Mouse (Mus musculus): Measurements from ENCODE around the gene Tmem258.

Gene Tmem258

DNA sequence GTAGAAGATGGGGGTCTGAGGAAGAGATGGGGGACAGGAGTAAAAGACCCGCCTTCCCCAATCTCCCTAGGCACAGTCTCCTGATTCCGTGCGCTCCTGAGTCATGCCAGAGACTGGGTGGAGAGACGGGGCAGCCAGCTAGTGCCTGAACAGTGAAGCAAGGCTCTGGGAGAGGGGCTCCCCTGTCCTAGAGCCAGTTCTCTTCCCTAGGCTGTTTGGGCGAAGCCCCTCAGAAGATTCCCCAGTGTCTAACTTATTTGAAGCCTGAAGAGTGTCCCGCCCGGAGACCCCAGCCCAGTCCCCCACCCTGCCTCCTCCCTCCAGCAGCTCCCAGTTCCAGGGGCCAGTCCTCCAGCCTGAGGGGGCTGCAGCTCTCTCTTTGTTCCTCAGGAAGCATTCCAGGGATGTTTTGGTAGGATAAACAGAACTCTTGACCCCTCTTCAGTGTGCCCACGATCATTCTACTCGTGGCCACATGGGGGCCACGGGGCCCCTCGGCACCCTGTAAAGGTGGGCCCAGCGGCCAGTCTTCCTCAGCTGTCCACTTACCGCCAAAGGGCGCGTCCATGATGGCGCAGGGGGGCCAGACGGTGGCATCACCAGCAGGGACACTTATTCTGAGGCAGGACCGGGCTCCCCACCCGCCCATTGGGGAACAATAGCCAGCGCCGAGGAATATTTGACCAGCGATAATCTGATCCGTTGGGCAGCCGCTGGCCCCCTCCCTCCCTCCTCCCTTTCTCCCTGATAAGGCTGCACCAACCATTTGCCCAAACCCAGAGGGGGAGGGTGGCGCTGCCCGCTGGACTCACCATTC lies 21.0 kb downstream of the Tmem258 start:
- no peak for DNase-seq

DNA sequence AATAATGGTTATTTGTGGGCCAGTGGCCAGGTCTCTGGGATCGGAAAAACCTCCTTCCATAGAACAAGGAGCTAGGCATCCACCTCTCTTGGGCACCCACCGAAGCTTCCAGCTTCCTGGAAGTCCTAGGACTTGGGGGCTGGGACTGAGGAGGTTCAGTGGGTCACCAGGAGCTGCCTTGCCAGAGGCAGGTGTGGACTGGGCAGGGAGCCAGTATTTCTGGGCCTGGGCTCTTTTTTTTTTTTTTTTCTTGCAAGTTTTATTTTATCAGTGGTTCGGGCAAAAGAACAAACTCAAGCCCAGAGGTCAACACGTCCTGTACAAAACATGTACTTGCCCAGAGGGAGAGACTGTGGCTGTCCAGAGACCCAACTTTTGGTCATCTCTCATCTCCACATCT lies 22.0 kb downstream of the Tmem258 start:
- DNase-seq, result peak; percentile 34

DNA sequence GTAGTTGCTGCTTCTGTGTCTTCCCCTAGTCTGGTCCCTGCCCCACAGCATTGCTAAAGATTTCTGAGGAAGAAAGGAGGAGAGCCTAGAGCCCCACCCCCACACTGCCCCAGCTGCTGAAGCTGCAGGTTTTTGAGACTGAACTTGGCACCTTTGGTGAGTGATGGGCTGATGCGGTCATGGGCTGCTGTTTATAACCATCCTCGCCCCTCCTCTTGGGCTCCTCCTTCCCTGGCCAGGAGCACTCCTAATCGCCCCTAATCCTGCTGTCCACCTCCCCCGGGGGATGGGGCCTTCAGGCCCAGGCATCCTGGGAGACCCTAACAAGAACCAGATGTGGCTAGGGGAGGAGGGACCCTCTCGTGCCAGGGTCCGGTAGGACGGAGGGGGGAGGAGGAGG lies 27.2 kb downstream of the Tmem258 start:
- DNase-seq, result peak; percentile 24

DNA sequence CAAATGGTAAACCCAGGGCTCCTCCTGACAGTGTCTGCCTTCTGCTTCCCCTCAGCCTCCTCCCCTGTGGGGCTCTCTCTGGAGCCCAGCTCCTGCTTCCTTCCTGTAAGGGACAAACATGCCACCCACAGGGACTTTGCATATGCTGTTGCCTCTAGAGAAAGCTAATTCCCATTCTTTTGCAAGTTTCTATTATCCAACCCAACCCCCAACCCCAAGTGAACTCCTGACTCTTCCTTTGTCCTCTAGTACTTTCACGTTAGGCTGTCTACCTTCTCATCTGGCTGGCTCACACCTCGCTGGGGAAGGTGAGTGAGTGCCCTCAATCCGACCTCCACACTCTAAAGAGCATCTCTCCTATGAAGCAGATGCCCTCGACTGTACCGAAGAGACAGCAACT lies 28.1 kb downstream of the Tmem258 start:
- no peak for DNase-seq

DNA sequence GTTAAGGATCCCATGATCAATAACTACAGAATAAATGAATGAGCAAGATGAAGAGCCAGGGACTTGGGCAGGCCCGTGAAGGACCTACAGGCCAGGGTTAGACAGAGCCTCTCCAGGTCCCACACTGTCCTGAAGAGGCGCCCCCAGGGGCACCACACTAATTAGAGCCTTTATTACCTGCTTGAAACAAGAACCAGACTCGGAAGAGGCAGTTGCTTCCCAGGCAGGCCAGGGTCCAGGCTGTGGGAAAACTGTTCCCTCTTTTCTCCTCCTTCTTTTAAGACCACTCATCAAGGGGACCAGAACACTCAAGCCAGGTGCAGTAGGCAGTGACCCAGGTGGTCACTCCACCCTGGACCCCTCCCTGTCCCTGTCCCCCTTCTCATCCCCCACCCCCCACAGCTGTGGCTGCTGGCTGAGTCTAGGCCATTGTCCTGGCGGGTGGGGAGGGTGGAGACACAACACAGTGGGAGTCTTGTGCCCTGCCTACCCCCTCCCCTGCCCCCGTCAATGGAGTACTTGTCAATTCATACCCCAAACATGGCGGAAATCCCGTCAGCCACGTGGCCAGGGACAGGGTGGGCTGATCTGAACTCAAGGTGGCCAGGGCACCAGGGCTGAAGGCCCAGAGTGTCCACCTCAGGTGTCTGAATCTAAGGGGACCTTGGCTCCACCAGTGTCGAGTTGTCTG lies 28.7 kb downstream of the Tmem258 start:
- DNase-seq, result no peak

DNA sequence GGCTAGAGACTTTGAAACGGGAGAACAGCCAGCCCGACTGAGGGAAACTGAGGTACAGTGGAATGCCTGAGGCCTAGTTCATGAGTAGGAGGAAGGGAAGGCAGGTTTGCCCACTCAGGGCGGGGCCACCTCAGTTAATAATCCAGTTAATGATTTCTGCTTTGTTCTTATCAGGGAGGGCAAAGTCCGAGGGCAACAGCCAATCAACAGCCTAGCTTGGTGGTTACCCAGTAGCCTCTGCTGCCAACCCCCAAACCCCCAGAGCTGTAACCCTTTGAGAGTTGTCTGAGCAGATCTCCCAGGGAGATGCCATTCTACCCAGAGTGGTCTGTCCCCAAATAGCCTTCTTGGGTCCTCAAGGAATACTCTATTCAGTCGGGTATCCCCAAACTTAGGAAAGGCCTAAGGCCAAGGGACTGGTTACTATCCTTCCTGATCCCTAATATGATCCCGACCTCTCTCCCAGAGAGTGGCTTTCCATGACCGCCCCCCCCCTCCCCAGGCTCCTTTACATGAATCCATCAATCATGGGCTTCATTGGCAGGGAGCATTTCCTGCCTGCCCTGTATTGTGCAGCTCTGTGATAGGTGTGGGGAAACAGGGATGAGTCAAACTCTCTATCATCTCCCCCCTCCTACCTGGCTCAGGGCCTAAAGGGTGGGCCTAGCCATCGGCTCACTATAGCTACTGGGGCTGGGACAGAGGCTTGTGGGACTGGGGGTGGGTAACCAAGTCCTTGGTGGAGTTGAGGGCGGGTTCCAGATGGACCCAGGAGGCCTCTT lies 32.2 kb downstream of the Tmem258 start:
- DNase-seq, result peak; percentile 53

DNA sequence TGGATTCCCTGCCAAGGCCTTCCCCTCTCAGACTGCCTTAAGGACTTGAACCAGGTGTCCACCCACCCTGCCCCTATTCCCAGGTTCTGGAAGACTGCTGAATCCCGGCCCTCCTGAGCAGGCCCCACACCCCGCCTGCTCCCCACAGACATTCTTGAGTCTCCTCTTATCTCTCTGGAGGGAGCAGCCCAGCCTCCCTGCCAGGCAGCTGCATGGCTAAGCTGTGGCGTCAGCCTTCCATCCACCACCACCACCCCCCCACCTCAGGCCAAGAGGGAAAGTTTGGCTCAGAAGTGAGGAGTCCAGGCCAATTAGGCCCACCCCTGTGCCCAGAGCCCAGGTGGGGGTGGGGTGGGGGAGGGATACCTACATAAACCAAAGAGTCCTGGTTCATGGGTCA lies 34.7 kb downstream of the Tmem258 start:
- no peak for DNase-seq

DNA sequence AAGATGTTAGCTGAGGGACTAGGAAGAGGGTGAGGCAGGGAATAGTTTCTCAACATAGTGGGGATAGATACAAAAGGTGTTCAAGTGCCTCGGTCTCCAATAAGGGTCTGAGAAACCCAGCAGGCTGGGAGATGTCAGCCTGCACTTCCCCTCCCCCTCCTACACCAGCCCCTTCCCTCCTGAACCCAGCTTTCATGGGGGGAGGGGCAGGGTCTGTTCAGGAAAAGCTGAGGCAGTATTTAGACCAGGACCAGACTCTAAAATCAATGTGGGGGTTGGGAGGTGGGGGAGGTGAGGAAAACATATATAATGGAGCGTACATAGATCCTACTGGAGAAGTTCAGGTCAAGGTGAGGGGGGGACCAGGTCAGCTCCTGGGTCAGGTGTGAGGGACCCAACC lies 35.6 kb downstream of the Tmem258 start:
- DNase-seq, result no peak

DNA sequence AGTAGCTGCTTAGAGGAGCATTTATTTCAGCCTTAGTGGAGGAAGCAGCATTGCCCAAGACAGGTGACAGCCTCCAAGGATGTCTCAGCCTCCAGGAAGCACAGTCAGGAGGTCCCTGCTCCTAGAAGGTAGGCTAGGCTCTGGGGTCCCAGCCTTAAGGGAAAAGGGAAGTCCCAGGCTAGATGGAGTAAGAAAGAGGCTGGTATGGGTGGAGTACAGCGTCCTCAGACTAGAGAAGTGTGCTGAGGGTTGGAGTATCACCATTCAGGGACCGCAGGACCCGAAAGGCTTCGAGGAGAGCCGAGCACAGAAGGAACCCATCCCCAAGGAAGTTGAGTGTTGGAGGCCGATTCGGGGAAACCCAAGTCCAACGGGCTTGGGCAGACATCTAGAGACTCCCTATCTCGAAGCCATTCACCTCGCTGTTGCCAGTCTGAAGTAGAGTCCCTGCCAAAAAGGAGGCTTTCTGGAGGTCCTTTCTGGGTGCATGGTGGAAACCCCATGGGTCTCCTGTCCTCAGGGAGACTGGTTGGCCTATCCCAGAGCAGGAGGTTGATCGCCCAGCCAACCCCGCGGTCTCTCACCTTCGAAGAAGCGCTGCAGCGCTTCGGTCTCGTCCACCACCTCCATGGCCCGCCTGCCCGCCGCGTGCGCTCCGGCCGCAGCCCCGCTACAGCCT lies 36.3 kb downstream of the Tmem258 start:
- no peak for DNase-seq

DNA sequence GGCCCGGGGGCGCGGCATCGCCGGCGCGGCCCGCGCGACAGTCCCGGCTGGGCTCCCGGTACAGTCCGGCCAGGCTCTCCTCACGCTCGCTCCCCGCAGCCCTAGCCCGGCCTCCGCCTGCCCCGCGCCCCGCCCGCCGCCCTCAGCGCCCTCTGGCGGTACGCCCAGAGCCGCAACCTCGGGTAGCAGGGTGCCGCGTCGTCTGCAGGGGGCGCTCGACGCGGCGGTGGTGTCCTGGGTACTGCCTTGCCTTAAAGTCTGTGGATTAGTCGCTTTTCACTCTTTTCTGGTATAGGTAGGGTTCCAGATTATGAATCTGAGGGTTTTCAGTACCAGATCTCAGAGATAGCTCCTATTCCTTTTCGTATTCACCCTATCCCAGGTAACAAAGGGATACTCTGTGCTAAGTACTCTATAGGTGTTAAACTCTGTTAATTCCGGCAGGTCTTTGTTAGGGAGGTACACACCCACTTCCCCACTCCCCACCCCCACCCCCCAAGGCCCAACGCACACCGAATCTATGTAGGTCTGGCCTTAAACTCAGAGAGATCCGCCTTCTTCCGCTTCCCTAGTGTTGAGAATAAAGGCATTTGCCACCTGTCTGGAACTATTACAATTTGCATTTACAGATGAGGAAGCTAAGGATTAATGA lies 37.0 kb downstream of the Tmem258 start, which contains the start of gene Myrf:
Gene Myrf, minus strand, starts transcription at position 95 of the 652 bp plus-strand sequence.
- DNase-seq, result peak; percentile 85

DNA sequence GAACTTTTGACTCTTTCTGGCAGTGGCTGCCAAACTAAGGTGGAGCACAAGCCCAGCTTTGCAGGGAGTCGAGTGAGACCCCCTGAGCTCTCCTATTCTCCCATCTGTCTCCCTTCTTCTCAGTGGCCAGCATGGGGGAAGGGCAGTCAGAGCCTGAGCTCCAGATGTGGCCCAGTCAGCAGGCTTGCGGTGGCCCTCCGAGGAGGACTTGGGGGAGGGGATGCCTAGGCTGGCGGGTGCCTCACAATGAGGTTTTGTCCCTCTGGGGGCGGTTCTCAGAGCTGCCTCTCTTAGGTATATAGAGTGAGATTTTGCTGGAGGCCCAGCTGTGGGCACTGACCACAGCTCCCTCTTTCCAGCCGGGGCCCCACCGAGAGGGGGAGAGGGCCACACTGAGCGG lies 39.1 kb downstream of the Tmem258 start:
- DNase-seq, result no peak

DNA sequence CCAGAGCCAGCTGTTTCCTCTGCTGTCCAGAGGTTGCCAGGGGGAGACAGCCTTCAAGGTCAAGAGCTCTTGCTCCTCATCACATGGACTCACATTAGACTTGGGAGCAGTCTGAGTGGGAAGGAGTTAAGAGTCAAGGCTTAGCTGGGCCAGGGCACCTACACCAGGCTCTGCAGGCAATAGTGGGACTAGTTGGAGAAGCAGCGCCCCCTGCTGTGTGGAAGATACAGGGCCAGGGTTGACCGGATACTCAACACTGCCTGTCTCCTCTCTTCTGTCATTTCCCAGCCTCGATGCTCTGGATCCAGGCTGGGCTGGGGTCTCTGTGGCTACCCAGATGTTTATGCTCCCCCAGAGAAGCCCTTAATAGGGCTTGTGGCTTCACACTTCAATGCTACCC lies 40.4 kb downstream of the Tmem258 start:
- DNase-seq, result peak; percentile 67

DNA sequence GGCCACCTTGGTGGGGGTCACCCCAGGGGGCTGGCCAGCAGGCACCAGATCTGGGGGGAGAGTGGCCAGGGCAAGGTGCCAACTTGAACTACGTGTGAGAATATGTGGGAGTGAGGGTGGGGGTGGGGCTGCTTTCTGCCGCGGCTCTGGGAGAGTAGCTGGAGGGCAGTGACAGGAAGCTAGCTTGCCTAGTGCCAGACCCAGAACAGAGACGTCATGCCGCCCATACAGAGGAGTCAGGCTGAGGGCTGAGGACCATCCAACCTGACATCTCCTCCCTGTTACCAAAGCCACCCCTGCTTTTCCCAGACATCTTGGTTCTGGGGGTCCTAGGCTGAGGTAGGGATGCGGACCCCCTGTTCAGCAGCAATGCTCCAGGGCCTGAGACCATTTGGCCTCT lies 43.4 kb downstream of the Tmem258 start:
- DNase-seq, result no peak

DNA sequence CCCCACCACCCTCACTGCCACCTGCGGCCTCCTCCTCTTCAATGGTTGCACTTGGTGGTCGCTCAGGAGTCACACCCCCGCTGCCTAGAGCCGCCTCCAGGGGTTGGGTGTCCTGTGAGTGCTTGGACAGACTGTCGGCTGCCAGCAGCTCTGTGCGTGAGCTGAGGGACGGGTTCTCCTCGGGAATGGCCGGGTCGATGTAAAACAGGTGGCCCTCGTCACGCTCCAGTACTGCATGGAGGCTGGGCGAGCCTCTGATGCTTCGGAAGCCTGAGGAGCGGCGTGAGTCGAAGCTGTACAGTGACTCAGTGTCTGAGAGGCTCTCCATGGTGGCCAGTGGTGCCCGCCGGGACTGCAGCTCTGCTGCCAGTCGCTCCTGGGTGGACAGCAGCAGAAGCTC lies 44.3 kb downstream of the Tmem258 start:
- DNase-seq, result no peak
